Mouse (Mus musculus): ENCODE data around the gene Inava. TPM values are rescaled to one million over a fixed set of nuclear protein-coding genes. Genes with fewer than 3 reads are reported as not detected.

Inava gene
- 1 to 10 TPM; 3.3 to 4.3 TPM for total RNA-seq (2021)

DNA sequence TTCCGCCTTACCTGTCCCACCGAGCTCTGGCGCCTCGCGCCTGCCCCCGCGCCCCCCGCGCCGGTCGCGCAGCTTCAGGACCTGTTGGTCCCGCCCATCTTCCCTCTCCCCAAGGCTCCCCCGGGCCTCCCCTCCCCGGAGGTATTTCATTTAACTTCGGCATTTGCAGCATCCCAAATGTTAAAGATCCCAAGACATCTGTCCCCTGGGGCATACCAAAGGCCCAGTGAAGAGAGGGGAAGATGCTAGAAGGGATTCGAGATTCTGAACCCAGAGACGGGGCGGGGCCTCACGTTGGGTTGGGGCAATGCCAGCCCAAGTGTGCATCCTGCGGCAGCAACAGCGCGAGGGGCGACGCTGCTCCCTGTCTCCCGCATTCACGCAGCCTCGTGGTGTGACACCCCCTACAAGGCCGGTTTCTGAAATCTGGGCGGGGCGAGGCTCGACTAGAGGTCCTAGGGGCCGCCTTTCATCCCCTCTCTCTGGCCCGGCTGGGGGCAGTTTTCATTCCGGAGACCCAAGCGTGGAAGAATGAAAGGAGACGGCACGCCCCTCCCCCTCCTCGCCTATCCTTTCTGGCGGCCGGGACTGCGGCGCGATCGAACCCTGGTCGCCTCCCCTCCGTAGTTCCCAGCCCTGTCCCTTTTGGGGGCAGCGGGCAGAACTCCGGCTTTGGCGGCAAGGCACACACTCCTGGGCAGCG is at the start of gene Inava:
Gene Inava (minus strand): TSS at position 373 of the 703 bp plus-strand sequence.
- peak; percentile 29 to 35 for DNase-seq

DNA sequence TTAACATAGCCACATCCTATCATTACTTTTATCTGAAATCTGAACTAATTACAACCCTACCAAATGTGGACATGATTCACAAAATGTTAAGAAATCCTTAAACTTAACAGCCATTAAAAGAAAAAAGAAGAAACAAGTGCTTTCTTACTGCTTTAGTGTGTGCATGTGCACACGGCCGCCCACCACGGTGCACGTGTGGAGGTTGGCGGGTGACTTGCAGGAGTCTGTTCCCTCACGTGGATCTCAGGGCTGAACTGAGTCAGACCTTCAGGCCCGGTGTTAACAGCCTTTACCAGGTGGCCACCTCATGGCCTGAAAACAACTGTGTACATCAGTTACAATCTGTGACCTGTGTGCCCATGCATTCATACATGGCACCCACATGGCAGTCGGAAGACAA is 43.3 kb upstream of the Inava start:
- DNase-seq: no peak

DNA sequence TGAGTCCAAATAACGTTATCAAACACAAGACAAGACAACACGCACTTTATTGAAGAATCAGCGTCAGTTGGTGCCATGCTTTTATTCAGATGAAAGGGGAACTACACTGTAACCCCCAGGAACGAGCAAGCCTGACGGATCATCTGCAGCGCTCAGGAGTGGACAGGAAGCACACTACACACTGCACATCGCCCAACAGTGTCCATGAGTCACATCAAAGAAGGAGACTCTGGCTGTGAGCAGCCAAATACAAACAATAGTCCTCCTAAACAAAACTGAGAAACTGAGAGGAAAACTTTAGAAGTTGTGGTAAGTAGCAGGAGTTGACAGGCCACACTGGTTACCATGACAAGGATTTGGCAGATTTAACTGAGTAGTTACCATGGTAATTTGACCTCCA is 34.2 kb upstream of the Inava start:
- no peak for DNase-seq

DNA sequence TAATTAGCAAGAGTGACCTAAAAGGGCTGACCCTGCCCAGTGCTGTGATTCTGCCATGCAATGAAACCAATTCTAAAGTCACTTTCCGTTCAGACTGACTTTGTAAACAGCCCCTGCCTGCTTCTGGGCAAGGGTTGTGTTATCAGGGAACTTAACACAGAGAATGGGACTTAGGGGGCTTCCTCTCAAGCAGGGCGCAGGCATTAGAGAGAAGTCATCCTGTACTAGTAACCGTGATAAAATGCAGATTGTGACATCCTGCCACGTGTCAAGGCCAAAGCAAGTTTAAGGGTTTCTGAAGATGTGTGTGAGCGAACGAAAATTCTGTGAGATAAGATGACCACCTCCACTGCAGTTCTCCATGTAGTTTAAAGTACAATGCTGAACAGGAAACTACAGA is 32.1 kb upstream of the Inava start:
- DNase-seq: no peak

DNA sequence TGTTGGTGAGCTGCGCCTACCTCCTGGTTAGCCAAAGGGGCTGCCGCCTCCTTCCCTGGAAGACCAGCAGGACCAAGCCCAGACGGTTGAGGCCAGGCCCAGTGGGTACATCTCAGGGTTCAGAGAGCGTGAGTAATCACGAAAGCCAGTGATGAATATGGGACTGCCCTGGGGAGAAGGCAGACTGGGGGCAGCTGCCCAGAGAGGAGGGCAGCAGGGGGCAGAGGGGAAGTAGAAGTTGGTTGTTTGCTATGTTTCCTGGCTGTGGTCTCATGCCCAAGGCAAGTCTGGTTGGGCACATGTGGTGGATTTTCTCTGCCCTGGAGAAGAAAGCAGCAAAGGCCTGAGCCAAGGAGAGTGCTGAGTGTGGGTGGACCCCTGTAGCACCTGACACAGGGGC is 29.3 kb upstream of the Inava start:
- no peak for DNase-seq

DNA sequence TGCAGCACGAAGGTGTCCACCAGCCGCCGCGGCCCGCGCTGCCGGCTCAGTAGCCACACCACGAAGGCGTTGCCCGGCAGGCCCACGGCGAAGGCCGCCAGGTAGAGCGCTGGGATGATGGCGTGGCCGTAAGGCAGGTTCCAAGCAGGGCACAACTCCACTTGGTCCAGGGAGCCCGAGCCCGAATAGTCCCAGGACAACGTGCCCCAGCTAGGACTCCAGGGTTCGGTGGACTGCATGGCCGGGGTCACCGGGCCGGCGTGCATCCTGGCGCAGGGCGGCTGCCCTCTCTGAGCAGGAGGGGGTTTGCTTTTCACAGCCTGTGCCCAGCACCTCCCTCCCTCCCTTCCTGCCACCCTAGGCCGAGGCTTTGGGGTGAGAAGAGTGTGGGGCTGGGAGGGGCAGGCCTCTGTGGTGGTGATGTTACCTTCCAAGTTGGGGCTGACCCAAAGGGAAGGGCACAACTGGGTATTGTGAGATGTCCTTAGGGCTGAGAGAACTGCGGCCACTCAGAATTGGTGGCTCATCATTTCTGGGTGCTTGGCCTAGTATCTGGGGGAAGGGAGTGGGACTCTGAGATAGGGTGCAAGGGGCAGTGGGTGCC is 26.7 kb upstream of the Inava start, which contains the start of gene Gpr25:
Gene Gpr25 (minus strand): TSS at position 239 of the 604 bp plus-strand sequence.
- peak in 1 of 2 experiments; percentile 28 for DNase-seq

DNA sequence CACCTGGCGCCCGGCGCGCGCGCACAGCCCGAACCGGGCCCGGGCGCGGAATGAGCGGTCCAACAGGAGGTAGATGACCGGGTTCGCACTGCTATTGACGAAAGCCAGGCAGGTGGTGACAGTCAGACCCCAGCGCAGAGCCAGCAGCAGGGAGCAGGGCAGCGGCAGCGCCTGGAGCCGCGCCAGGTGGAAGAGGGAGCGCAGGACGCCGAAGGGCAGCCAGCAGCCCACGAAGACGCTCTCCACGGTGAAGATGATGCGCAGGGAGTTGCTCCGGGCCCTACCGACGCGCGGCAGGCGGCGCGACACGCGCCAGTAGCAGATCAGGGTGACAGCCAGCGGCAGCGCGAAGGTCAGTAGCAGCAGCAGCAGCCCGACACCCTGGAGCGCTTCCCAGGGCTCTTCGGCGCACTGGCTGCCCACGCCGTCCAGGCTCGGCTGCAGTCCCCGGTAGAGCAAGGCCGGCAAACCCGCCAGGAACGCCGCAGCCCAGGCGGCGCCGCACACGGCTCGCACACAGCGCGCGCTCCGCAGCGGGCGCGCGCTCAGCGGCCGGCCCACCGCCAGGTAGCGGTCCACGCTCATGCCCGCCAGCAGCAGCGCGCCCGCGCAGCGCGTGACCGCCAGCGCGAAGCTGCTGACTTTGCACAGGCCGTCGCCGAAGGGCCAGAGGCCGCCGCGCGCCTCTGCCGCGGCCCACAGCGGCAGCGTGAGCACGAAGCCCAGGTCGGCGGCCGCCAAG is 26.0 kb upstream of the Inava start:
- peak; percentile 62 for DNase-seq

DNA sequence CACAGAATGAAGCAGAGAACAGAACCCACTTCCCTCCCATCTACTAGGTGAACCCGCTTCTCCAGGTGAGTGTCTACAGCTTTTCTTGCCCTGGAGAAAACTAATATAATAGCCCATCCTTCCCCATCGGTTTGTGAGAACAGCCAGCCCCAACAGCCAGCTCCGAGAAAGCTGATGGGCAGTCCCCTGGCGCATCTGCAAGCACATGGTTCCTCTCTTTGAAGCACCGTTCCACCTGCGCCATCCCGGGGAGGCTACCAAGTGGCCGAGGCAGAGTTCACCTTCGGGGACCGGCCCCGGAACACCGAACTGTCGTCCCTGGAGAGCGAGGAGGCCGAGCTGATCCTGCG is 25.5 kb upstream of the Inava start:
- peak in 1 of 2 experiments; percentile 23 for DNase-seq

DNA sequence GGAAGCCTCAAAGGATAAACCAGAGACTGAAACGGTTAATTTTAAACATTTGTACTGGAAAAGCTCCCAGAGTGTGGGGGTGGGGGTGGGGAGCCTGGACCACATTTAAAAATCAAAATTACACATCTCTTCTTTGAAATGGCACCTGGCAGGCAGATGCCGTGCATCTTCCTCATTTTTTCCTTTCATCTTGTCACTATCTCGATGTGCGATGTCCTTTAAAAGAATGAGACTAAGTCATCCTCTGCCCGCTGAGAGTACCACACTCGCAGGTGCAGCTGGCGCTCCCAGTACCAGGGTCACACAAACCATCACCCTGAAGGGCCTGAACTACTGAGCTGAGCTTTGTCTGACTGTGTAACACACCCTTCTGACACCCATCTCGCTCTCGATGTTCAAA is 24.4 kb upstream of the Inava start:
- DNase-seq: no peak

DNA sequence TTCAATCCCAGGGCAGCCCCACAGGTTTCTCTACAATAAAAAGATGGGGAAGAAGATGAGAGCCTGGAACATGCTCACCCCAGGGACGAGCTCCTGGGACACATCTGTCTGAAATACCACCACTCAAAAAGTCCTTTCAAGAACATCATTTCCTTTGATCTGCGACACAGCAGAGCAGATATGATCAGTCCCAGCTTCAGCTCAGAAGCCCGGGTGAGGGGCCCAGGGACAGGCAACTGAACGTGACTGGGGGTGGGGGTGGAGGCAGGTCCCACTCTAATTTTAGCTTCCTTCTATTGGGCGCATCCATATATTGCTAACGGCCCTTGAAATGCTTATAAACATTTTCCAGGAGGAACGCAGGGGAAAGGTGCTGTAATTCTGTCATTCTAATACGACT is 21.6 kb upstream of the Inava start:
- DNase-seq: no peak

DNA sequence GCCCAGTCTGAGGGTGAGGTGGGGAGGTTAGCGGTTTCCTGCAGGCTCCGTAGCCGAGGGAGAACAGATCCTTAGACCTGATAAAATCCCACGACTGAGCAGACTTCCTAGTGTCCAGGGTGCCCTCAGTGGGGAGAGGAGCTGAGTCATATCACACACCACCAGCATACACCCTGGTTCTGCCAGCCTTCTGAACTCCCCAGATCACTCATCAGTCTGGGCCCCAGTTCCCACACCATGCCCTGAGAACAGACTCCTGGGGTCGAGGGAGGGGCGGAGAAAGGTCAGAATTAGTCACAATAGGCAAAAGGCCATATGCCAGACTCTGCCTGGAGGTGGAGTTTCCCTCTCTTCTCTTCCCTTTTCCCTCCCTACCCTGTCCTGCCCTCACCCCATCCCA is 21.1 kb upstream of the Inava start:
- DNase-seq: no peak

DNA sequence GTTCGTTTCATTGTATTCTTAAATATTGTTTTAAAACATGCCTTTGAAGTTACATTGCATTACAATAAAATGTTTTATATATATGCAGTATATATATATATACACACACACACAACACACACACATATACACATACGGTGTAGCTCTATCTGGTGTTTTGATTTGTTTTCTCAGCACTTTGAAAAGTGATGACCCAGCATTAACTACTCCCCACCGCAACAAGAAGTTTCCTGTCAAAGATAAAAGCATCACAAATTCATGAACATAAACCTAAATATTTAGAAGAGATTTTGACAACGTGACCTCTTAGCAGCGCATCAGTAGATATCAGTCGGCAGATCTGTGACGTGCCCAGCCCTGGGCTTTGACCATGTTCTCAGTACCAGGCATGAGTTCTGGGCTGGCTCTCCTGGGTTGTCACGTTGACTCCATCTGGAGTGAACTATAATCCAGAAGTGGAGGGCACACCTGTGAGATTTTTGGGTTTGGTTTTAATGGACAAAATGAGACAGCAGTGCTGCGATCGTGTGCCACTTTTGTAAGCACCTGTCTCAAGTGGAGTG is 20.5 kb upstream of the Inava start:
- DNase-seq: no peak

DNA sequence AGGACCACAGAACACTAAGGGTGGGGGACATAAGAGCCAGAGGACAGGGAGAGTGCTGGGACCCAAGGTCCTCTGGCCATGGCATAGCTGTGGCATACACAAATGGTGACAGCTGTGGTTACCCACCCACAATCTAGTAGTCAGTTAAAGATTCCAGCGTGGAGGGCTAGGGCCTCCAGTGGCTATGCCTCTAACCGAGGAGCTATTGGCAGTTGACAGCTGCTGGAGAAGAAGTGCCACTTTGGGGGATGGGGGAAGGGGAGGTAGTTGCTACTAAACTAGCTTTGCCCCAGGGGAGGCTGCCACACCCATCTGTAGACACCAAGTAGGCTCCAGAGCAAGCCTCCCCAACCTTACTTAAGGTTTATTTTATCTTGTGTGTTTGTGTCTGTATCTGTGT is 19.4 kb upstream of the Inava start:
- DNase-seq: no peak

DNA sequence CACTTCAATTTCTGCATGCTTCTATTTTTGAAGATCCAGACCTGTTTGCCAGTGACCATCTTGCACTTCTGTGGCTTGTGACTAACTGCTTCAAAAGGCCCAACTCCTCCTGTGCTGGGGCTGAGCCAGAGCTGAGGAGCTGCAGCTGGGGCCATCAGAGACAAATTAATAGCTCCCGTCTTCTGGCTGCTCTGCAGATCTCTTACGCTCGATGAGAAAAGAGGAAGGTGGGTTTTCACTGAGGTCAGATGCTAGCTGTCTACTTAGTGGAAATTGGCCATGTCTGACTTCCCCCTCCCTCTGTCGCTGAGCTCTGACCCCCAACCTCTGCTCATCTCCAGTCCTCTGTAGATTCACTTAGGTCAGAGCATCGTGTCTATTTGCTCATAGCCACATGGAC is 15.6 kb upstream of the Inava start:
- no peak for DNase-seq

DNA sequence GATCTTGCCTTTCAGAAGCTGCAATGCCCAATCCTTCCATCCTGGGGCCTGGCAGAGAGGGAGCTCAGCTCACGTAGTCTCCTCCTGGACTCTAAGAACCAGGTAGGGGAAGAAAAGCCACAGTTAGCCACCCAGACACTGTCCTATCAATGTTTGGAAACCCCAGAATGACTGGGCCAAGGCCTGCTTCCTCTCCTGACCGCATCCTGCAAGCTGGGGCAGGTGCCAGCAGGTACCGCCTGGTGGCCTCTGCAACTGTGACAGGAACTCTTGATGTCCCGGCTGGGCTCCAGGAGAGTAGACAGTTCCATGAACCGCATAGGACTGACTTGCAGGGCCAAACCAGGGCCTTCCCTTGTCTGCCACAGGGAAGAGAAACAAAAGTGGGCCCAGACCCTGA is 13.3 kb upstream of the Inava start:
- no peak for DNase-seq

DNA sequence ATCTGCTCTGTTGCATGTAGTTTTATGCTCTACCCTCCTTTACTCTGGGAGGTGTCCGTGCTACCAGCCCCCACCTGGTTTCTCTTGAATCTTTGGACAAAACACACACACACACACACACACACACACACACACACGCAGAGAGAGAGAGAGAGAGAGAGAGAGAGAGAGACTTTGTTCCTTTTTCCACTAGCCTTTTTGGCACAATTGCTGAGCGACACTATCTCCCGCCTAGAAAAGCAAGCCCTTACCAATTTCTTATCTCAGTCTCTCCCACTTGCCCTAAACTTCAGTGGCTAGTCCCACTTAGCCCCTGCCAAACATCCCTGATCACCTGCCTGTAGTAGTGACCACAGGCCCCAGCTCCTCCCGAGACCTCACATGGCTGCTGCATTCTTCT is 10.4 kb upstream of the Inava start:
- no peak for DNase-seq

DNA sequence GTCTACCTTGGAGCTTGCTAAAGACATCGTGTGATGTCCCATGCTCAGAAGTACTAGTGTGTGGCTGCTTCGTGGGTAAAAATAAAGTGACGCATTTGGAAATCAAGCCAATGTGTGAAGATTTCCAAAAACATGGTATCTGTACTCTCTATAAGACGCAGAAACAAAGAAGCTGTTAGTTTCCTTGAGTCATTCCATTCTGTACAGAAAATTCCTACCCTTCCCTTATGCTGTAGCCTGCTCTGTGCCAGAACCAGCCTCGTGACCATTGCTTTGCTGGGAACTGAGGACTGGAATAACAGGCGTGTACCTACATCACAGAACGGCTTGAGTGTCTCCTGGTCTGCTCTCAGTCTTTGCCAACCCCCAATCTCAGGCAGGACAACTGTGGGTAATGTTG is 7.7 kb upstream of the Inava start:
- no peak for DNase-seq

DNA sequence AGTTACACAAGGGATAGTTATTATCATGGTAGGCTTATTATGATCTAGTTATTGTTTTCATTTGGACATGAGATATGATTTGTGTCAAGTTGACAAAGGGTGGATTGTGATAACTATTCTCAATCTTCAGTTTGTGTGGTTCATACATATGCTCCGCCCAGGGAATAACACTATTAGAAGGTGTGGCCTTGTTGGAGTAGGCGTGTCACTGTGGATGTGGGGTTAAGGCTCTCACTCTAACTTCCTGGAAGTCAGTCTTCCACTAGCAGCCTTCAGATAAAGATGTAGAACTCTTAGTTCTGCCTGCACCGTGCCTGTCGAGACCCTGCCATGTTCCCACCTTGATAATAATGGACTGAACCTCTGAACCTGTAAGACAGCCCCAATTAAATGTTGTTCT is 4.4 kb upstream of the Inava start:
- DNase-seq: no peak

DNA sequence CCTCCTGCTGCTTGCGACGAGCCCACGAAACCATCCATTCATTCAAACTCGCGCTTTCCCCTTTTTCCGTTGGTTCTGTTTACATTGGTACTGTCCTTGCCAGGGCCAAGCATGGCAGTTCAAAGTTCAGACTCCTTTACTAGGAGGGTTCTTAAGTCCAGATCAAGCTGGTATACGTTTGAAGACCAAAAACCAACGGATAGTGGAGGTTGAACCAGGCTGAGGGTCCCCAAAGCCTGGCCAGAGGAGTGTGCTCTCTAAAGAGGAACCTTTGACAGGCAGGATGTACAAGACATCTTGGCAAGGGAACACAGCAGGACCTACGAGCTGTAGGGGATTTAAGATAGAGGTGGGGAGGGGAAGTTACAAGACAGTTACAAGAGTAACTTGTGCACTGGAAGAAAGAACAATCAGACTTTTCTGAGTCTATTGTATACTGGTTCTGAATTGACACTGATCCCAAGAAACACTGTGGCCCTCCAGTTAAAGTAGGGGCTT is 580 bp upstream of the Inava start:
- no peak for DNase-seq

DNA sequence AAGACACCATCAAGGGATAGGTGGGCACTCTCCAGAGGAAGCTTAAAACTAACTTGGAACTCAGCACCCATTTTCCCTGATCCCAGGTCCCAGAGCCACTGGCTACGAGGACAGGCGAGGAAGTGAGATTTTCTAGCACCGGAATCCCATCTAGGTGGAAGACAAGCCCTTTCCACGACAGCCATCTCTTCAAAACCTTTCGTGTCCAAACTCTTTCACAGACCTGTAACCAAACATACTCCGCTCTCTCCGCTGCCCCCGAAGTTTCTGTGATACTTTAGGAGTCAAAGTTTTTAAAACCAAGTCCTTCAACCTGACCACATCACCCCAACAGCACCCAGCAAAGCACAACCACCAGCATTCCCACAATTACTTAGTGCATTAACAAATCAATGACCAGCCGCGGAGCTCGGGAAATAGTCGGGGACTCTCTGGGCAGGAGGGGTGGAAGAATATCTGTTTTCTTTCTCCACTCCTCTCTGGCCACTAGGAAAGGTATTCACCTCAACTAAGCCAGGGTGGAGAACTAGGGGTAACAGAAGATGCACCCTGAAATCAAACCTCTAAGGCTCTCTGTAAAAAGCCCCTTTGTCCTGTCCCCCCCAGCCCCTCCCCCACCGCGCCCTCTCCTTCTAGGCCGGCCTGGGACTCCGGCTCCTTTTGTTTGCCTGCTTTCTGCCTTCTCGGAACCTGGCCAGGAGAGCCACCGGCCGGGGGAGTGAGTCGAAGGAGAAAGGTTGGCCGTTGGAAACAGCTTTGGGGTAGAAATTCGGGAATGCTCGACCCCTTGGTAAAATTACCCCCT is 876 bp downstream of the Inava start:
- no peak for DNase-seq

DNA sequence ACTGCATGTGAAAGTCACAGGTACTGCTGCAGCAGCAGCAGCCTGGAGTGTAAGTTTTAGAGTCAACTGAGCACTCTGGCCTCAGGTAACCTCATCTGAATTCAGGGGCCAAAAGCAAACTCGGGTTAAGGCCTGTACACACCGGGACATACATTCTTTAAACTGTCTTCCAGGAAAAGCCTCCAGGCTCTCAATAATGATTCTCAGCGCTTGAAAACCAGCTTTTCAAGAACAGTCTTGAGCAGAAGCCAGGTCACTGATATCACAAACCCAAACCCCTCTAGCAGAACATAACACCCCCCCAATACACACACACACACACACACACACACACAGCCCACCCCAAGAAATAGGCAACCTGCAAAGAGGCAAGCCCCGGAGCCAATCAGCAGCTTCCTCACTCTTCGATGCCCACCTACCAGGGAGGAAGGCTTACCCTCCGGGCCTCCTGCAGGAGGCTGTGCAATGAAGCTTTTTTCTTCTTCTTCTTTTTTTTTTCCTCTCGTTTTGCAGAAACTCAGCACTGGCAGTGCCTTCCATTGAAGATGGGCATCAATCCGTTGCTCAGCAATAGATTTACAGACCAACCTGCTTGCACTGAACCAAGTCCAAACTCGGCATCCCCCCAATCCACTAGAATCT is 1.7 kb downstream of the Inava start:
- DNase-seq: no peak

DNA sequence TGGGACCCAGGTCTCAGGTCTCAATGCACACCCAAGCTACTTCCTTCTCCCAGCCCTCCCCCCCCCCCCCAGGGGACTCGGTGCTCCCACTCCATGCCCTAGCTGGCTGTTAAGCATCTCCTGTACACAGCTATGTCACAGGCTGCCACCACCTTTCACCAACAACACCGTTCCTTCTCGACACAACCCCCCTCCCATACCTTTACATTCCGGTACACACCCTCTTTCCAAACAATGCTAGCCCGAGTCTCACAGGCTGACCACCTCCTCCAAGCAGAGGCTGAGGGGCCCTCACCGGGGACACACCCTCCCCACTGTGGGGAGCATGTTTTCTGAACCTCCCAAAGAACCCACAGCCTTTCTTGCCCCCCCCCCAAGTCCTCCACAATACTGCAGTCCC is 2.5 kb downstream of the Inava start:
- no peak for DNase-seq
